Mouse (Mus musculus): Measurements from ENCODE around the gene Psmd14. TPM values are rescaled to one million over a fixed set of nuclear protein-coding genes. Genes with fewer than 3 reads are reported as not detected.

Psmd14 gene
- total RNA-seq (2021): 10 to 100 TPM; 55.0 to 58.9 TPM

DNA sequence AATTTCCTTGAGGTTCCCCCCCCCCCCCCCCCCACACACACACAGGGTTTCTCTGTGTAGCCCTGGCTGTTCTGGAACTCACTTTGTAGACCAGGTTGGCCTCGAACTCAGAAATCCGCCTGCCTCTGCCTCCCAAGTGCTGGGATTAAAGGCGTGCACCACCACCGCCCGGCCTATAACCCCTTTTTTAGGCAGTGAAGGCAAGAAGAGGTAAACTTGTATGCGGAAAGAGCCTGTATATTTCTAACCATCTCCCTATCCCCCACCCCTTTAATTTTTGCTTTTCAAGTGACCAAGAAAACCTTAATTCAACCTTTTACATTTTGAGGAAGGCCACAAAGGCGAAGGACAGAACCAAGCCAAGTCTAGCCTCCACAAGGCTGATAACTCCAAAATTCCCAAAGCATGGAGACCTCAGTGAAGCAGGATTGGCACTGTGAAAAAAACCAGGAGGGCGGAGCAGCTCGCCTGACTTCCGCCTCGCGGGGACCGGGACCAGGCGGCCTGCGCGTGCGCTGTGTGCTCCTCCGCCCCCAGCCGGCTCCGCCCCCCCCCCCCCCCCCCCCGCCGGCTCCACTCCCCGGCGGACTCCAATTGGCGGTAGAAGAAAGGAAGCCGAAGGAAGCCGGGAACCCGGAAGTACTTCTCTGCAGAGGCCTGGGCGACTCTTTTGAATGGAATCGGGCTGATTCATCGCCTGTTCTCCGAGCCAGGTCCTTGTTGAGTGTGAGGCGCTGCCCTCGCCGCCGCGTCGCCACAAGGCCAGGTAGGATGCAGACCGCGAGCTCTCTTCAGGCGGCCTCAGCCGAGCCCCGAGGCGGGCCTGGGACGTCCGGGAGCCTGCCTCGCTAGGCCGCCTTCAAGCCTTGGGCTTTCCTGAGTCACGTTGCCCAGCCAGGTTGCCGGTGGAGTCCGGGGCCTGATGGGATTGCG is at the start of gene Psmd14:
TSS of gene Psmd14 (plus strand) at position 587 of the 933 bp plus-strand sequence.
- intact Hi-C loops (cut with DNase I): loop anchor here (5.0 kb wide), 2 partner anchors 96 to 119 kb away; no protein-coding TSS in a partner anchor
- peak; percentile 76 for DNase-seq (ENCODE audit: low spot score)

DNA sequence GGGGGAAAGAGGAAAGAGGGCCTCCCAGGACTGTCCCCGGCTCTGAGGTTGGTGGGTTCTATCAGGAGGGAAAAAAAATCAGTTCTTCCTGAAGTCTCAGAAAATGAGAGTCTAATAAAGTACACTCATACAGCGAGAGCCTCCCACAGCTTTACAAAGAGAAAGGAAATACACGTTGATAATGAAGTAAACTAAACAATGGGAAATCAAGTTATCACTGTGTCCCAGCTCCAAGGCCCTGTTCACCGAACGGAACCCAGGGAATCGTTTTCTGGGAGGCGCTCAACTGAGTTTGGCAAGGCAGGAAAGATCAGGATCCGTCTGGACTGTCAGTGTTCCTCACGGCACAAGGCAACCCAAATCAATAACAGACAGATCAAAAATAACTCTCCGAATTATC is 48.7 kb upstream of the Psmd14 start:
- intact Hi-C loops (cut with DNase I): no loop called here
- no peak for DNase-seq (ENCODE audit: low spot score)

- DNase-seq (ENCODE audit: low spot score): no peak
- intact Hi-C loops (cut with DNase I): no loop called here
Measured at GRCm38 (mm10) chr2:61663573-61664241, 47.8 kb upstream of the Psmd14 start.

- intact Hi-C loops (cut with DNase I): no loop called here
- no peak for DNase-seq (ENCODE audit: low spot score)
Measured at GRCm38 (mm10) chr2:61667420-61667819, 44.1 kb upstream of the Psmd14 start.

- intact Hi-C loops (cut with DNase I): no loop called here
- no peak for DNase-seq (ENCODE audit: low spot score)
Measured at GRCm38 (mm10) chr2:61668260-61668659, 43.2 kb upstream of the Psmd14 start.

DNA sequence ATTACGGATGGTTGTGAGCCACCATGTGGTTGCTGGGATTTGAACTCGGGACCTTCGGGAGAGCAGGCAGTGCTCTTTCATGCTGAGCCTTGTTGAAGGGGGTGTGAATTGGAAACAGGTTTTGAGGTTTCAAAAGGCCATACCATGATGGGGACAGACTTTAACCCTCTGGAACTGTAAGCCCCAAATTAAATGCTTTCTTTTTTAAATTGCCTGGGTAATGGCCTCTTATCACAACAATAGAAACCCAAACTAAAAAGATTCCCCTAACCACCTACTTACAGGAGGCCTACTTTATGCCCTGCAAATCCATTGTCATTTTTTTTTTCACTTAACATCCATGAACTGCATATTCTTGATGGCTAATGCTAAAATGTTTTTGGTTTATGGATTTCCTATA is 36.9 kb upstream of the Psmd14 start:
- intact Hi-C loops (cut with DNase I): no loop called here
- DNase-seq (ENCODE audit: low spot score): no peak

GRCm38 (mm10) chr2:61681572-61681971 is 29.9 kb upstream of the Psmd14 start:
- no peak for DNase-seq (ENCODE audit: low spot score)
- intact Hi-C loops (cut with DNase I): no loop called here

GRCm38 (mm10) chr2:61686533-61686932 is 25.0 kb upstream of the Psmd14 start:
- DNase-seq (ENCODE audit: low spot score): no peak
- intact Hi-C loops (cut with DNase I): no loop called here

DNA sequence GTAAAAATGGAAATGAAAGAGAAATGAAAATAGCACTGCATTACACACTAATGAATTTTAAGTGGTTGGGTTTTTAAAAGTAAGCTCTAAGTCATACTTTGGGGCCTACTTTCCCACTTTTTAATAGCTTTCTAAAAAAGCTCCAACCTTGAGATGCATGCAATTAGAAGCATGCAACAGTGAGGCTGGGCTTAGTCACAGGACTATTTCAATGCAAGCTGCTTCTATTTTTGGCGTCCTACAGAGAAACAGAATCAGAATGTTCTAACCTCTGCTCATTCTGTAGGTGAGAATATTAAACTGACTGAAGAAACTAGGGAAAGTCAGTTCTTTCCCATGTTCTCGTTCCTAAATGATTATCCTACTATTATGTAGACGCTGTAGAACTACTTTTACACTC is 22.4 kb upstream of the Psmd14 start:
- no peak for DNase-seq (ENCODE audit: low spot score)
- intact Hi-C loops (cut with DNase I): no loop called here

DNA sequence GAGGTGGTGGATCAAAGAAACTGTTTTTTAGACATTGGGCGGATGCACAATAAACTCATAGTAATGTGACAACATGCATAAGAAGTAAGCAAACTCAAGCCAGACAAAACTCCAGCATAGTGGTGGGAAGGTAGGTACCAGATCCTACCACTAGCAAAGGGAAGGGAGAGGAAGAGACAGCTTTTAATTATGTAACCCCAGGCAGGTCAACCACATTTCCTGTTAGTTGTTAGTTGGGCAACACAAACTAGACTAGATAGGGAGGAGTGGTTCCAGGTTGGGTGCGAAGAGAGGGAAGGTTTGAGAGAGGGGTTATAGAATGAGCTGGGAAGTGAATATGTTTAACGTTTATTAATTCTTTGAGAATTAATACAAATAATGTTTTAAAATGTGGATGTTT is 1.9 kb upstream of the Psmd14 start:
- no peak for DNase-seq (ENCODE audit: low spot score)
- intact Hi-C loops (cut with DNase I): no loop called here

GRCm38 (mm10) chr2:61712526-61712925 is 1.0 kb downstream of the Psmd14 start:
- DNase-seq (ENCODE audit: low spot score): no peak
- intact Hi-C loops (cut with DNase I): loop anchor here (5.0 kb wide), 2 partner anchors 95 to 120 kb away; no protein-coding TSS in a partner anchor

- intact Hi-C loops (cut with DNase I): no loop called here
- DNase-seq (ENCODE audit: low spot score): no peak
Measured at GRCm38 (mm10) chr2:61722401-61722982, 11.0 kb downstream of the Psmd14 start.

- intact Hi-C loops (cut with DNase I): no loop called here
- DNase-seq (ENCODE audit: low spot score): no peak
Measured at GRCm38 (mm10) chr2:61732802-61733486, 21.4 kb downstream of the Psmd14 start.

DNA sequence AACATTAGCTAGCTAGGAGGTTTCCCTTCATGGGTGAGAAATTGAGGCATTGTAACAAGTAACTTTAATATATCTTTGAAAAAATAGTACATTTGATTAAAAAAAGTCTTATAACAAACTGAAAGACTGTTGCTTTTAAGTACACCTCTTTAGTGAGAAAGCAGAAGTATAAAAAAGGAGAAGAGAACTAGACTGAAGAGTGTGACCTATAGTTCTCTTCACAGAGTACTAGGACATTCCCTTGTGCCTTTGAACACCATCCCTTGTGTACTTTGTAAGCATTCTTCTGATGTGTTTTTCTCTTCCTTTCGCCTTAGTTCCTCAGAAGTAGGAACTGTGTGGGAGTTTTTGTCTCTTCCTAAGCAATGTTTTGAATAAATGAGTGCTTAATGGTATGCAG is 22.7 kb downstream of the Psmd14 start:
- intact Hi-C loops (cut with DNase I): no loop called here
- no peak for DNase-seq (ENCODE audit: low spot score)

DNA sequence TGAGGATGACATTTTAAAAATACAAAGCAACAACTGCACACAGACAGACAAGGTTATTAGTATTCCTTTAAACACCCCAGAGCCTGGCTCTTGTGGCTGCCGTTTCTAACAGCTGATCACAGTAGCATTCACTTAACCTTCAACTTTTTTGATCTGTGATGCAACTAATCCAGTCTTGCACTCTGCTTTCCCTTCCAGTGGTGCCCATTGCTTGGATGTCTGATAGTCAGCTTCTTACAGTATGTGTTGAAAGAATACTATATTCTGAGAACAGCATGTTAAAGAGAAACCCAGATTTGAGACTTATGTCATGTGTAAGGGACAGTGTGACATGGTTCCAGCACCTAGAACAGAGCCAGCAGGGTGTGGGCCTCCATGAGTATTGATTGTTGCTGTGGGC is 34.6 kb downstream of the Psmd14 start:
- no peak for DNase-seq (ENCODE audit: low spot score)
- intact Hi-C loops (cut with DNase I): no loop called here

GRCm38 (mm10) chr2:61746580-61746979 is 35.1 kb downstream of the Psmd14 start:
- intact Hi-C loops (cut with DNase I): no loop called here

GRCm38 (mm10) chr2:61747411-61747810 is 35.9 kb downstream of the Psmd14 start:
- no peak for DNase-seq (ENCODE audit: low spot score)
- intact Hi-C loops (cut with DNase I): no loop called here

More at GRCm38 (mm10) chr2:61746580-61746979, 35.1 kb downstream of the Psmd14 start:
- DNase-seq (ENCODE audit: low spot score): no peak

DNA sequence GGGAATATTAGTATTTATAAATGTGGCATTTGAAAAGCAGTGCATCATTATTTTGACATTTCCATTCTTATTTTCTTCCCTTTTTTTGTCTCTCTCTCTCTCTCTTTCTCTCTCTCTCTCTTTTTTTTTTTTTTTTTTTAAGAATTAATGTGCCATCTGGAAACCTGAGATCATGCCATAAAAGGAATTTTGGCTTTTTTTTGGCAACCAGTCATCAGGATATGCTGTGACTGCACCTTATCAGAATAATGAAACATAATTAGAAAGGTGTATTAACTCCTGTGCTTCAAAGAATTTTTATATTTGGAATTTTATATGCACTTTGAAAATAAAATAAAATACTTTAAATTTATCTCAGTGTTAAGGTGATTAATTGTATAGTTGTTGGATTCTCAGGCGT is 39.2 kb downstream of the Psmd14 start:
- intact Hi-C loops (cut with DNase I): no loop called here
- DNase-seq (ENCODE audit: low spot score): no peak

GRCm38 (mm10) chr2:61751286-61751685 is 39.8 kb downstream of the Psmd14 start:
- intact Hi-C loops (cut with DNase I): no loop called here
- DNase-seq (ENCODE audit: low spot score): no peak

- intact Hi-C loops (cut with DNase I): no loop called here
- no peak for DNase-seq (ENCODE audit: low spot score)
Measured at GRCm38 (mm10) chr2:61752362-61752761, 40.9 kb downstream of the Psmd14 start.
